Mouse (Mus musculus) forebrain, embryonic 12.5 days (tissue): ENCODE data around the gene Eif4h. TPM values are rescaled to one million over a fixed set of nuclear protein-coding genes. Genes with fewer than 3 reads are reported as not detected.

Experiments used
- ATAC-seq: fragments of 200-750 bp; cut with Nextera tagmentation; 2 replicates; pipeline ENCODE4 v1.8.0; 2017; ENCODE audit warnings: moderate TSS enrichment; ENCODE audit not compliant: low FRiP score
- H3K27ac ChIP-seq: fragments of 300-500 bp; sonication (generic); 2 replicates; pipeline ENCODE4 v1.5.1; 2016; ENCODE audit warnings: mild to moderate bottlenecking
- H3K27me3 ChIP-seq: fragments of 300-500 bp; sonication (generic); 2 replicates; pipeline ENCODE4 v1.6.1; 2016; ENCODE audit warnings: mild to moderate bottlenecking
- H3K36me3 ChIP-seq: fragments of 300-500 bp; sonication (generic); replicated peaks from 2 replicates; pipeline ENCODE4 v1.6.1; 2016; ENCODE audit warnings: mild to moderate bottlenecking
- H3K4me1 ChIP-seq: fragments of 300-500 bp; sonication (generic); 2 replicates; pipeline ENCODE4 v1.6.1; 2016
- H3K4me2 ChIP-seq: fragments of 300-500 bp; sonication (generic); 2 replicates; pipeline ENCODE4 v1.6.1; 2016; ENCODE audit warnings: mild to moderate bottlenecking, moderate library complexity
- H3K4me3 ChIP-seq: fragments of 300-500 bp; sonication (generic); replicated peaks from 2 replicates; pipeline ENCODE4 v1.5.1; 2016; ENCODE audit warnings: mild to moderate bottlenecking
- H3K9ac ChIP-seq: fragments of 300-500 bp; sonication (generic); 2 replicates; pipeline ENCODE4 v1.6.1; 2016; ENCODE audit warnings: mild to moderate bottlenecking
- H3K9me3 ChIP-seq: fragments of 300-500 bp; sonication (generic); 2 replicates; pipeline ENCODE4 v1.6.1; 2016
- WGBS: fragments of 180-500 bp; shearing (Covaris S2); methylation state at CpG from one replicate; pipeline ENCODE4 v1.1.7; 2016; 5-methylcytosine and 5-hydroxymethylcytosine counted together
- polyA plus RNA-seq: library from polyadenylated mRNA; unstranded; fragments of >200 nt; fragmentation: Nextera tagmentation; extraction: Ambion mirVana; gene quantifications from 2 replicates; pipeline ENCODE4 v1.2.1, GENCODE M21; 2016

Eif4h gene
- polyA plus RNA-seq, 1 experiment from 2014 or later: 466 TPM

DNA sequence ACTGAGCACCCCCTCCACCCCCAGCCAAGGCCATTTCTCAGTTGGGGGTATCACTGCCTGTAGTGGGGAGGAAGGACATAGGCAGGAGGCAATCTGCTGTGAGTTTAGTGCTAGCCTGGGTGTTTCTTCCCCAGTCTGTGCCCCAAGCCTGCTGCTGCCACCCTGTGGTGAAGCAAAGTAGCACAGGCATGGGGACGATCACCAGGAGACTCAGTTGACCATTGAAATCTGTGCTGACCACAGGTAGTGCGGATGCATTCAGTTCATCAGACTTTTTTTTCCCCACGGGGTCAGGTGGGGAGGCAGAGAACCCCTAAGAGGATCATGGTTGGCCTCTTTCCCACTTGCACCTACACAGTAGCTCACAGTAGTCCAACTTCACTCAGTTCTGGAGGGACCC lies 22.2 kb downstream of the Eif4h start:
- WGBS: 65% methylated on average over 3 of the region's 3 CpGs
- no peak overlapping the region for H3K4me2 ChIP-seq
- H3K4me1 ChIP-seq: no peaks in the 10 kb centered on the region
- H3K4me3 ChIP-seq: no peak overlapping the region
- H3K27ac ChIP-seq: no peak overlapping the region
- H3K9me3 ChIP-seq: no peaks in the 10 kb centered on the region
- no peak overlapping the region for H3K9ac ChIP-seq
- ATAC-seq: no peak
- H3K36me3 ChIP-seq: peaks cover 72% of the 10 kb centered on the region
- no peaks in the 10 kb centered on the region for H3K27me3 ChIP-seq

DNA sequence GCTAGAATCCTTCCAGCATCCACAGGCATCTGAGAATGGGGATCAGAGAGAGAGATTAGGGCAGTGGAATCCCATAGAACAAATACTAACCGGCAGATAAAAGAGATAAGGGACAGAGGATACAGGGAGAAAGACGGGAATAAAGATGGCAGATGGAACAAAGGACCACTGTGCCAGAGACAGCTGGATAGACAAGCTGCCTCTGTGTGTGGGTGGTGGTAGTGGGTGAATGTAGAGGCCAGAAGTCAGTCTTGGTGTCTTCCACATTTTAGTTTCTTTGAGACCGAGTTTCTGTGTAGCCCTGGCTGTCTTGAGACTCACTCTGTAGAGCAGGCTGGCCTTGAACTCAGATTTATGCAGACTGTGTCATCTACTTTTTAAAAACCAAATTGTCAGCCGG lies 23.5 kb downstream of the Eif4h start:
- no peak overlapping the region for H3K4me2 ChIP-seq
- H3K36me3 ChIP-seq: peaks cover 59% of the 10 kb centered on the region
- no peak overlapping the region for H3K9ac ChIP-seq
- no peaks in the 10 kb centered on the region for H3K4me1 ChIP-seq
- H3K4me3 ChIP-seq: no peak overlapping the region
- H3K27ac ChIP-seq: 0 out of 2 replicates have a peak overlapping the region, but pooled peaks have one; percentile 14
- no peaks in the 10 kb centered on the region for H3K9me3 ChIP-seq
- ATAC-seq: no peak
- H3K27me3 ChIP-seq: no peaks in the 10 kb centered on the region
- WGBS: 83% methylated on average over 4 of the region's 4 CpGs

DNA sequence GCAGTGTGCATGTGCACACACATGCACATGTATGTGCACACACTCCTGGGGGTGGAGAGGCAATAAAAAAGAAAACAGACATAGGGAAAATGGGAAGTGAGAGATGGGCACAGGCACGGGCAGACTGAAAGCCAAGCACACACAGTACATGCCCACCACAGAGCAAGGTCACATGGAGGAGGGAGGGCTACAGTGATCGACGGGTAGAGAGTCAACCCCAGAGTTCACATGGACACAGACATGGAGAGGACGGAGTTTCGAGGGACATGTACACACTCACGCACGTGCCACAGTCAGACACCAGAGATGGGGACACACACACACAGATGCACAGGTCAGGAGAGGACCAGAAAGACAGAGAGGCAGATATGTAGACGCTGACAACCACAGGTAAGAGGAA lies 23.9 kb downstream of the Eif4h start:
- Histone ChIP-seq H3K4me3 (no peak overlapping the region), H3K27me3 (no peaks in the 10 kb centered on the region), H3K4me2 (no peak overlapping the region), H3K4me1 (no peaks in the 10 kb centered on the region), H3K27ac (0 out of 2 replicates have a peak overlapping the region, but pooled peaks have one; percentile 14), H3K9me3 (no peaks in the 10 kb centered on the region), H3K36me3 (peaks cover 55% of the 10 kb centered on the region), H3K9ac (no peak overlapping the region)
- WGBS: 89% methylated on average over 8 of the region's 8 CpGs
- ATAC-seq: no peak

DNA sequence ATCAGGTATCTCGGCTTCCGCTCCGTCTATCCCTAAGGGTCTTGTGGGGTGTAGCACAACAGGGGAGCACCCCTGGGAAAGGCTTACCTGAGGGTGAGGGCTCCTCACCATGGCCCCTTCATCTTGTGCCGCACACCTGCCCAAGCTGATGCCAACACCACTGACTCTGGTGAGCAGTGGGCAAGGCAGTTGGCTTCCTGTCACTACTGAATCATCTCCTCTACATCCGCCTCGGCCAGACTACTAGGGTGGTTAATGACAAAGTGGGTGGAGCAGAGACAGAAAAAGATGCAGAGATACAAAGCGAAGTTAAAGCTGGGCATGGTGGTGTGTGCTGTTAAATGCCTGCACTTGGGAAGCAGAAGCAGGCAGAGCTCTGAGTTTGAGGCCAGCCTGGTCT lies 24.5 kb downstream of the Eif4h start, which contains the start of gene Lat2:
Gene Lat2 (minus strand): TSS at position 224 of the 400 bp plus-strand sequence.
- no peak within 1 kb of the TSS for H3K4me2 ChIP-seq
- H3K4me3 ChIP-seq: no peak within 1 kb of the TSS
- H3K36me3 ChIP-seq: peaks cover 49% of the 10 kb centered on the region
- WGBS: 93% methylated on average over 7 of the region's 7 CpGs
- 0 out of 2 replicates have a peak within 1 kb of the TSS, but pooled peaks have one; percentile 25 for H3K27ac ChIP-seq
- no peaks in the 10 kb centered on the region for H3K4me1 ChIP-seq
- no peak within 1 kb of the TSS for H3K9ac ChIP-seq
- H3K27me3 ChIP-seq: no peaks in the 10 kb centered on the region
- H3K9me3 ChIP-seq: no peaks in the 10 kb centered on the region
- no peak for ATAC-seq

DNA sequence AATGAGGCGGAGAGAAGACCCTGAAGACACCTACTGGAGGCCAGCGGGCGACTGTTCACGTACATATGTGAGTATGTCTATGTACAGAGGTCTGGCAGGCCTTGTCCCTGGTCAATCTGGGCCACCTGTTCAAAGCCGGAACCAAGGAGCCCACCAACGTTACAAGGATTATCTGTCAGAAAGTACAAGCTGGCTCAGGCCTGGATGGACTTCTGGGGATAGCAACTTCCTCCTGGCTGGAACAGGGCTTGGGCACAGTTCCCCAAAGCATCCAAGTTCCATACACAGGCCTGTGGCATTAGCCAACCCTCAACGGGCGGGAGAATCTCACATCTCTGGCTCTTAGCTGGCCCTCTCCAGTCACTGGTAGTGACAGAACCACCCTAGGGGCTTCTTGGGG lies 25.0 kb downstream of the Eif4h start:
- Histone ChIP-seq H3K4me3 (no peak overlapping the region), H3K4me2 (no peak overlapping the region), H3K9ac (no peak overlapping the region), H3K27me3 (no peaks in the 10 kb centered on the region), H3K9me3 (no peaks in the 10 kb centered on the region), H3K36me3 (peaks cover 44% of the 10 kb centered on the region), H3K27ac (0 out of 2 replicates have a peak overlapping the region, but pooled peaks have one; percentile 20), H3K4me1 (no peaks in the 10 kb centered on the region)
- ATAC-seq: no peak
- WGBS: 93% methylated on average over 8 of the region's 8 CpGs

DNA sequence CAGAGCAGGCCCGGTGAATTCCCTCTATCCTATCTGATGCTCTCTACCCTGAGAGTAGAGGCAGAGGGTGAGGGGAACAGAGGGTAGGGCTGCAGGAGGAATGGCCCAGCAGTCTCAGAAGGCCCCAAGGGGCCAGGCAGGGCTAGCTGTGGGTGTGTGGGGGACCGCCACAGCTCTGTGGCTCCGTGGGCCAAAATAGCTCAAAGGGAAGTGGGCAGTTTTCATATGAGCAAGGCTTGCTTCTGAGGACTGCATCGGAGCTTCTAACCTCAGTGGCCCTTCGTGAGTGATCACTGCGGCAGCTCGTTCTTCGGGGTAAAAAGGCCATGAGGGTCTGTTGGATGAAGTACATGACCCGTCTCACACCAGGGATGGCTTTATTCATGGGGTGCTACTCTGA lies 25.6 kb downstream of the Eif4h start:
- WGBS: 86% methylated on average over 9 of the region's 9 CpGs
- Histone ChIP-seq H3K4me1 (no peaks in the 10 kb centered on the region), H3K27ac (0 out of 2 replicates have a peak overlapping the region, but pooled peaks have one; percentile 25), H3K36me3 (peaks cover 38% of the 10 kb centered on the region), H3K9me3 (no peaks in the 10 kb centered on the region), H3K27me3 (no peaks in the 10 kb centered on the region), H3K4me2 (no peak overlapping the region), H3K9ac (no peak overlapping the region), H3K4me3 (no peak overlapping the region)
- ATAC-seq: no peak

DNA sequence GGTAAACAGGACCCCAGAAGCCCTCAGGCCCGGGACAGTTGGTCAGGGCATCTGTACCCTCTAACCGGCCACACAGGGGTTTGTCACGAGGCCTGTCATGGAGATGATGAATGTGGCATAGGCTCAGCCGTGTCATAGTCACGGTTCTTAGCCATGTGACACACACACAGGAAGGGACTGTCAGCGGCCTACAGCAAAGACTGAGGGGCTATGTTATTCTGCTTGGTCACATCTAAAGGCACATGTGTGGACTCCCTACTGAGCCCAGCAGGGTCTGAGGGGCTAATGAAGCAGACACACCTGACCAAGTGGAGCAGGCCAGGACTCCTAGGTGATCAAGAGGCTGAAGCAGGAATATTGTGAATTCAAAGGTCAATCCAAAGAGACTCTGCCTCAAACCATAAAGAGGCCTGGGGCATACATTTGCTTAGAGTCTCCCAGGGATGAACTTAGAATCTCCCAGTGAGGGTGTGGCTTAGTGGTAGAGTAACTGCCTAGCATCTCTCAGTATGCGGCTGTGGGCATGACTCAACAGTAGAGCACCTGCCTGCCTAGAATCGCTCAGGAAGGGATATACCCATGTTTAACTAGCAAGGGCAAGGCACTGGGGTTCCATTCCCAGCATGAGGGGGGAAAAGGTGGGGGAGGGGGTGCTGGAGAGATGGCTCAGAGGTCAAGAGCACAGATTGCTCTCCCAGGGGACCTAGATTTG lies 27.3 kb downstream of the Eif4h start:
- no peaks in the 10 kb centered on the region for H3K4me1 ChIP-seq
- peaks cover 22% of the 10 kb centered on the region for H3K36me3 ChIP-seq
- H3K4me2 ChIP-seq: no peak overlapping the region
- no peaks in the 10 kb centered on the region for H3K9me3 ChIP-seq
- no peak overlapping the region for H3K27ac ChIP-seq
- no peaks in the 10 kb centered on the region for H3K27me3 ChIP-seq
- H3K4me3 ChIP-seq: no peak overlapping the region
- 76% methylated on average over 8 of the region's 8 CpGs for WGBS
- no peak for ATAC-seq
- no peak overlapping the region for H3K9ac ChIP-seq

DNA sequence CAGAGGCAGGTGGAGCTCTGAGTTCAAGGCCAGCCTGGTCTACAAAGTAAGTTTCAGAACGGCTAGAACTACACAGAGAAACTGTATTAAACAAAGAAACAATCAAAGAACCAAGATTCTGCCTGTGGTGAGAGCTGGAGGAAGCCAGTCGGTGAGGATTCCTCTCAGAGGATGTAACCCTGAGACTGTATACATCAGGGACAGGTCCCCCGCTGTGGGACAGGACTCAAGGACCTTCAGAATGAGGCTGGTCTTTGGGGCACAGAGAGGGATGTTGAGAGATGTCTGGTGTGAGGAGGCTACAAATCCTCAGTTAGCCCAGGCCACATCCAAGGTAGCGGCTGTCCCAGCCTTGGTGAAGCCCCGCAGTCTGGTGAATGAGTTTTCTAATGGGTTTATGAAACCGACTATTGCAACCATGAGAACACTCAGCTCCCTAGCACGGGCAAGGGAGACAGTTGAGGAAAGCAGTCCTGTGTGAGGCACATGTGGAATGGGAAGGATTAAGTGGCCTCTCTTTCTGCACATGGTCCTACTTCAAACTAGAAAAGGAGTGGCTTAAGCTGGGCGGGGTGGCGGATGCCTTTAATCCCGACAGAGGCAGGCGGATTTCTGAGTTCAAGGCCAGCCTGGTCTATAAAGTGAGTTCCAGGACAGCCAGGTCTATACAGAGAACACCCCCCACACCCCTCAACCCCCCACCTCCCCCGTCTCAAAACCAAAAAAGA lies 29.2 kb downstream of the Eif4h start:
- no peak for ATAC-seq
- no peaks in the 10 kb centered on the region for H3K27me3 ChIP-seq
- H3K36me3 ChIP-seq: peaks cover 10% of the 10 kb centered on the region
- no peak overlapping the region for H3K27ac ChIP-seq
- H3K9ac ChIP-seq: no peak overlapping the region
- no peaks in the 10 kb centered on the region for H3K4me1 ChIP-seq
- H3K9me3 ChIP-seq: no peaks in the 10 kb centered on the region
- 88% methylated on average over 12 of the region's 12 CpGs for WGBS
- H3K4me3 ChIP-seq: no peak overlapping the region
- H3K4me2 ChIP-seq: no peak overlapping the region

DNA sequence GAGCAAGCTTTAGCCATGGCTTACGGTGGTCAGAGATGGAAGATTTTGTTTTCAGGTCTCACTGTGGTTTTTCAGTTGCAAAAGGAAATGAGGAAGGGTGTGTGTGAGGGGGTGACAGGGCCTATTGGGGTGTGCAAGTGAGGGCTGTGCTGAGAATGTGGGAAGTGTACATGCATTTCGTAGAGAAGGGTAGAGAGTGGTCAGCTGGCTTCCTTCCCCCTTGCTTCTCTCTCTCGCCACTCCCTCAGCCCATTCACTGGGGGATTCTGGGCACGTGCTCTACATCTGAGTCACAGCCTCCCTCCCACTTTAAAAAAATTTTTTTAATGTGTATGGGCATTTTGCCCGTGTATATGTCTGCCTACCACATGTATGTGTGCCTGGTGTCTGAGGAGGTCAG lies 32.2 kb downstream of the Eif4h start:
- Histone ChIP-seq H3K4me1 (no peaks in the 10 kb centered on the region), H3K9ac (no peak overlapping the region), H3K27me3 (no peaks in the 10 kb centered on the region), H3K9me3 (no peaks in the 10 kb centered on the region), H3K4me2 (no peak overlapping the region), H3K36me3 (peaks cover 4% of the 10 kb centered on the region; the same call in 1 of the 2 replicates), H3K4me3 (no peak overlapping the region), H3K27ac (no peak overlapping the region)
- no peak for ATAC-seq
- WGBS: 75% methylated on average over 5 of the region's 5 CpGs

DNA sequence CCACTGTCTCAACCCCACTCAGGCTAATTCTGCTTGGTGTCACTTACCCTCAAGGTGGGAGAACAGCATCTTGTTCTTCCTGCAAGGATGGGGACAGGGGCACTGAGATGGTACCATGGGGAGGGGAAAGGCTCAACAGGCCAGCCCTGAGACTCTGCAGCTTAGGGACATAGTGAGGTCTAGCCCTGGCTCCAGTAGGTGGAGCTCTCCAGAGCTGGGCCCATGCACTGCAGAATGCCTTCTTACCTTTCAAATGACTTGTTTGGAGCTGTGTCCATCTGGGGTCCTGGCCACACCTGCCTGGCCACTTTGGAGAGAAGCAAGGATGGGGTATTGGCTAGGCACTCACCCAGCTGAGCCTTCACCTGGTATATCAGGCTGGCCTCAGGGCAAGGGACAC lies 33.0 kb downstream of the Eif4h start:
- Histone ChIP-seq H3K36me3 (peaks cover 4% of the 10 kb centered on the region; the same call in 1 of the 2 replicates), H3K27ac (no peak overlapping the region), H3K4me1 (no peaks in the 10 kb centered on the region), H3K9ac (no peak overlapping the region), H3K27me3 (no peaks in the 10 kb centered on the region), H3K4me2 (no peak overlapping the region), H3K4me3 (no peak overlapping the region), H3K9me3 (no peaks in the 10 kb centered on the region)
- ATAC-seq: no peak

DNA sequence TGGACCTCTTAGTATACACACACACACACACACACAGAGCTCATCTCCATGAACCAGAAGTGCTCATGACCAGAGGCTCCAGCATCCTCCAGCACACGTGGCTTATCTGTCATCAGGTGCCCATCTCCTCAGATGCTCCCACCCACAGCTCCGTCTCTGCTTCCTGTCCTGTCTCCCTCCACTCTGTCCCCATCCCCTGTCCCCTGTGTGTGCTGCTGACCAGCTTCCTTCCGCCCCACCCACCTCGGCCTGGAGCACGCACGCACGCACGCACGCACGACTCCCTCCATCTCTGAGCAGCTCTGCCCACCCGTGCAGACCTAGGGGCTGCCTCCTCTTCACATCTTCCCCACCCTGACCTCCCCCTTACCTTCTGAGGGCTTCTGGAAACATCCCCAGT lies 34.9 kb downstream of the Eif4h start:
- Histone ChIP-seq H3K4me2 (no peak overlapping the region), H3K27me3 (no peaks in the 10 kb centered on the region), H3K9me3 (no peaks in the 10 kb centered on the region), H3K36me3 (peaks cover 12% of the 10 kb centered on the region), H3K4me3 (no peak overlapping the region), H3K9ac (no peak overlapping the region), H3K27ac (no peak overlapping the region), H3K4me1 (no peaks in the 10 kb centered on the region)
- no peak for ATAC-seq
- 90% methylated on average over 11 of the region's 11 CpGs for WGBS

DNA sequence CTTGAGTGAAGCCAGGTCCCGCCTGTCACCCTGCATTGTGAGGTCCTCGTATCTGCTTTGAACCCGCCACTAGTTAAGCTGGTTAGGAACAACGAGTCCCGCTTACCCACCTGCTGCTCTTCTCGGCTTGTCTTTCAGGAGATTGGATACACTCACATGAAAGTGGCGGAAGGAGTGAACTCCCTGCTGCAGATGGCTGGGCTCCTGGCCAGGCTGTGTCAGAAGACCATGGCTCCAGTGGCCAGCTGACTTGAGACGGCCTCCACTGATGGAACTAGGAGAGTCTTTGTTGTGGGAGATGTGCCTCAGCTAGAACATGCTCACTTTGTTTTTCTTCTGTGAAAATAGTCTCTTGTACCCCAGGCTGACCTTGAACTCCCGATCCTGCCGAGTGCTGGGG lies 41.6 kb downstream of the Eif4h start:
- H3K4me2 ChIP-seq: no peak overlapping the region
- H3K9ac ChIP-seq: no peak overlapping the region
- no peaks in the 10 kb centered on the region for H3K27me3 ChIP-seq
- H3K36me3 ChIP-seq: peaks cover 75% of the 10 kb centered on the region
- H3K9me3 ChIP-seq: no peaks in the 10 kb centered on the region
- ATAC-seq: no peak
- WGBS: 88% methylated on average over 10 of the region's 10 CpGs
- no peak overlapping the region for H3K27ac ChIP-seq
- no peaks in the 10 kb centered on the region for H3K4me1 ChIP-seq
- H3K4me3 ChIP-seq: no peak overlapping the region

DNA sequence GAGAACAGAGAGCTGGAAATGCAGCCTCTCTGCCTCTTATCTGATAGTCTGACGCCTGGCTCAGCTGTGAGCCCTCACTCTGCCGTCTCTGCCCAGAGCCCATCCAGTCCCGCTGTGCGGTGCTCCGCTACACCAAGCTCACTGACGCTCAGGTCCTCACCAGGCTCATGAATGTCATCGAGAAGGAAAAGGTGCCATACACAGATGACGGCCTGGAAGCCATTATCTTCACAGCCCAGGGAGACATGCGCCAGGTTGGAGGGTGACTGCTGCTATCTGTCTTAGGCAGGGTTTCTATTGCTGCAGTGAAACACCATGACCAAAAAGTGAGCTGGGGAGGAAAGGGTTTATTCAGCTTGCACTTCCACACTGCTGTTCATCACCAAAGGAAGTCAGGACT lies 46.2 kb downstream of the Eif4h start:
- Histone ChIP-seq H3K36me3 (peaks cover 86% of the 10 kb centered on the region), H3K4me2 (no peak overlapping the region), H3K9ac (no peak overlapping the region), H3K9me3 (no peaks in the 10 kb centered on the region), H3K27ac (no peak overlapping the region), H3K4me1 (no peaks in the 10 kb centered on the region), H3K27me3 (no peaks in the 10 kb centered on the region), H3K4me3 (no peak overlapping the region)
- no peak for ATAC-seq
- 86% methylated on average over 9 of the region's 9 CpGs for WGBS
